Mouse (Mus musculus) pancreas, adult 10 weeks (tissue): ENCODE measurements around the gene Slamf7. TPM values are rescaled to one million over a fixed set of nuclear protein-coding genes. Genes with fewer than 3 reads are reported as not detected.

Experiments used
- polyA plus RNA-seq: library from polyadenylated mRNA; stranded (reverse); fragments of 350-450 nt; fragmentation: Illumina TruSeq; extraction: RNeasy Lipid Tissue Mini Kit (QIAGEN cat#74804); gene quantifications from one replicate; pipeline ENCODE4 v1.2.3, GENCODE M21; 2015; ENCODE audit warnings: low read depth, low replicate concordance; ENCODE audit not compliant: insufficient read depth

Slamf7 gene
- polyA plus RNA-seq, result 1.6 TPM

GRCm38 (mm10) chr1:171652734-171653133 is at the start of gene Slamf7:
Gene Slamf7 (minus strand): TSS chr1:171653035.

GRCm38 (mm10) chr1:171681531-171682299 is 28.9 kb upstream of the Slamf7 start, which contains the start of gene Cd48:
Gene Cd48 (plus strand): TSS chr1:171682009.

GRCm38 (mm10) chr1:171607176-171607575 is 45.7 kb downstream of the Slamf7 start, which contains the start of gene Ly9:
Gene Ly9 (minus strand): TSS chr1:171607410.

Other genes with a start within 250 kb of the Slamf7 start
- 36.3 TPM for gene Usf1, start 241.7 kb downstream of the Slamf7 start, polyA plus RNA-seq
- 12.7 TPM for gene Tstd1, start 234.2 kb downstream of the Slamf7 start, polyA plus RNA-seq
- gene F11r, start 215.5 kb downstream of the Slamf7 start, polyA plus RNA-seq, result 23.8 TPM
- 1.1 TPM for gene Alyref2, start 149.6 kb downstream of the Slamf7 start, polyA plus RNA-seq
- gene Itln1, start 117.7 kb downstream of the Slamf7 start, polyA plus RNA-seq, result not detected
- gene Cd244a, start 93.8 kb downstream of the Slamf7 start, polyA plus RNA-seq, result not detected
- not detected for gene Ly9, start 45.6 kb downstream of the Slamf7 start, polyA plus RNA-seq
- 1.9 TPM for gene Cd48, start 29.0 kb upstream of the Slamf7 start, polyA plus RNA-seq
- not detected for gene Slamf1, start 114.1 kb upstream of the Slamf7 start, polyA plus RNA-seq
- gene Cd84, start 186.7 kb upstream of the Slamf7 start, polyA plus RNA-seq, result 1.00 TPM
- gene Gm10521, start 242.6 kb upstream of the Slamf7 start, polyA plus RNA-seq, result not detected